Mouse (Mus musculus) lung, postnatal 0 days (tissue): ENCODE data around the gene Rdh14.

ENCODE experiments used
- CTCF ChIP-seq: IDR thresholded peaks from 2 replicates; pipeline ENCODE4 v1.5.1; 2016; ENCODE audit warnings: antibody characterized with exemption, mild to moderate bottlenecking
- EP300 ChIP-seq: IDR thresholded peaks from 2 replicates; pipeline ENCODE4 v1.6.1; 2016; ENCODE audit warnings: antibody characterized with exemption, mild to moderate bottlenecking, control low read depth

- TF ChIP-seq CTCF: no peak
- no peak for TF ChIP-seq EP300
Observed at GRCm38 (mm10) chr12:10422347-10422746, 31.8 kb downstream of the Rdh14 start.
